Mouse (Mus musculus) heart, postnatal 0 days (tissue): ENCODE measurements around the gene Pip5k1b.

ENCODE experiments used
- CTCF ChIP-seq: IDR thresholded peaks from 2 replicates; pipeline ENCODE4 v1.5.1; 2016; ENCODE audit warnings: antibody characterized with exemption, control low read depth, low read depth
- EP300 ChIP-seq: IDR thresholded peaks from 2 replicates; pipeline ENCODE4 v1.6.1; 2016; ENCODE audit warnings: antibody characterized with exemption, low read depth

DNA sequence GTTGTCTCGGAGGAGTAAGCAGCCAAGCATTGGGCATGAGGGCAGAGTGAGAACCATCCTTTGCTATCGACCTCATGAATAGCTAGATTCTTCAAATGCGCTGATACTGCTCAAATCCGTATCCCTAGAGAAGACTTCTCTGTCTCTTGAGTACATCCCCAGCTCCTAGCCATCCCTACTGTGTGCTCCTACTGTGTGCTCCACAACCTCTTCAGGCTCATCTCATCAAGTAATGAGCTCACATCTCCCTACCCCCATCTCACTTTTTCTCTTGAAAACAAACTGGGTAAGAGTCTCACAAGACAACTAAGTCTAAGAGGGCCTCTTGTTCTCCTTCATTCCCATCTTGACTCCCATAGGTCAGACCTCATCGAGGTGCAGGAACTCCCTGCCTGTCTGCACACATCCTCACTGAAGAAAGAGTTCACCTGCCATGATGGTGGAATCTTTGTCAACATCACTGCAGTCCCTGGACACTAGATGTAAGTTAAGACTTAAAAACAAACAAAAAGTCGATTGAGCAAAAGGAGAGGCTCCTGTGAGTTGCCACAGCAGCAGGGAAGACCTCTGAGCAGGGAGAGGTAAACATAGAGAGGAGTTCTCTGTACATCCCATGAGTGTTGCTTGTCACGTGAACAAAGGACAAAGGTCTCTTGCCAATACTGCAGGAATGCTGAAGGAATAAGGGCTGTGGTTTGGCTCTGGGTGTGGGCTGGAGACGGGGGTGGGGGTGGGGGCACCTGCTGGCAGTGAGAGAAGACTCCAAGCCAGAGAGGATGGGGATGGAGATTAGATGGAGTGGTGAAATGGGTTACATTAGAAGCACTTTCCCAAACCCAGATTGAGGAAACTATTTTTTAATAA is 69.0 kb downstream of the Pip5k1b start:
- TF ChIP-seq EP300: no peak
- TF ChIP-seq CTCF: no peak
